Mouse (Mus musculus) liver, adult (tissue): ENCODE results near the gene Tcf12.

Source experiments
- GATA4 ChIP-seq: IDR thresholded peaks from 2 replicates; pipeline ENCODE4 v1.6.1; 2014; ENCODE audit warnings: mild to moderate bottlenecking, low read length; ENCODE audit not compliant: insufficient replicate concordance

The Tcf12 gene

GRCm38 (mm10) chr9:71857926-71858325 is 253.7 kb downstream of the Tcf12 start:
- no peak for TF ChIP-seq GATA4

GRCm38 (mm10) chr9:71853904-71854303 is 257.8 kb downstream of the Tcf12 start:
- no peak for TF ChIP-seq GATA4

- TF ChIP-seq GATA4 = no peak
Observed at GRCm38 (mm10) chr9:71850283-71850682, 261.4 kb downstream of the Tcf12 start.

- TF ChIP-seq GATA4 = no peak
Observed at GRCm38 (mm10) chr9:71848392-71848791, 263.3 kb downstream of the Tcf12 start.

GRCm38 (mm10) chr9:71847921-71848320 is 263.8 kb downstream of the Tcf12 start:
- no peak for TF ChIP-seq GATA4

GRCm38 (mm10) chr9:71841850-71842249 is 269.8 kb downstream of the Tcf12 start:
- TF ChIP-seq GATA4 = no peak

- no peak for TF ChIP-seq GATA4
Observed at GRCm38 (mm10) chr9:71837366-71837765, 274.3 kb downstream of the Tcf12 start.

- TF ChIP-seq GATA4 = no peak
Observed at GRCm38 (mm10) chr9:71836366-71836765, 275.3 kb downstream of the Tcf12 start.

- no peak for TF ChIP-seq GATA4
Observed at GRCm38 (mm10) chr9:71835203-71835815, 276.4 kb downstream of the Tcf12 start.

- TF ChIP-seq GATA4 = no peak
Observed at GRCm38 (mm10) chr9:71834707-71835106, 277.0 kb downstream of the Tcf12 start.

- TF ChIP-seq GATA4 = no peak
Observed at GRCm38 (mm10) chr9:71831756-71832699, 279.6 kb downstream of the Tcf12 start.

GRCm38 (mm10) chr9:71830994-71831393 is 280.7 kb downstream of the Tcf12 start:
- TF ChIP-seq GATA4 = no peak

- TF ChIP-seq GATA4 = no peak
Observed at GRCm38 (mm10) chr9:71830365-71830764, 281.3 kb downstream of the Tcf12 start.

GRCm38 (mm10) chr9:71829753-71830152 is 281.9 kb downstream of the Tcf12 start:
- no peak for TF ChIP-seq GATA4

- no peak for TF ChIP-seq GATA4
Observed at GRCm38 (mm10) chr9:71829137-71829536, 282.5 kb downstream of the Tcf12 start.

GRCm38 (mm10) chr9:71827371-71827770 is 284.3 kb downstream of the Tcf12 start:
- no peak for TF ChIP-seq GATA4
